Mouse (Mus musculus) limb, embryonic 15.5 days (tissue): ENCODE data around the gene Apol8. TPM values are rescaled to one million over a fixed set of nuclear protein-coding genes. Genes with fewer than 3 reads are reported as not detected.

Source experiments
- ATAC-seq: fragments of 200-750 bp; cut with Nextera tagmentation; 2 replicates; pipeline ENCODE4 v1.8.0; 2017; ENCODE audit warnings: low read depth, moderate TSS enrichment; ENCODE audit not compliant: insufficient number of reproducible peaks, low FRiP score, low TSS enrichment
- H3K27ac ChIP-seq: fragments of 300-500 bp; sonication (generic); 2 replicates; pipeline ENCODE4 v1.5.1; 2015; ENCODE audit warnings: moderate library complexity, mild to moderate bottlenecking, inconsistent platforms
- H3K27me3 ChIP-seq: fragments of 300-500 bp; sonication (generic); 2 replicates; pipeline ENCODE4 v1.6.1; 2015; ENCODE audit warnings: inconsistent platforms
- H3K36me3 ChIP-seq: fragments of 300-500 bp; sonication (generic); 2 replicates; pipeline ENCODE4 v1.6.1; 2015; ENCODE audit warnings: inconsistent platforms
- H3K4me1 ChIP-seq: fragments of 300-500 bp; sonication (generic); 2 replicates; pipeline ENCODE4 v1.6.1; 2015; ENCODE audit warnings: inconsistent platforms
- H3K4me2 ChIP-seq: fragments of 300-500 bp; sonication (generic); 2 replicates; pipeline ENCODE4 v1.6.1; 2015; ENCODE audit warnings: mild to moderate bottlenecking, inconsistent platforms
- H3K4me3 ChIP-seq: fragments of 300-500 bp; sonication (generic); 2 replicates; pipeline ENCODE4 v1.5.1; 2015; ENCODE audit warnings: mild to moderate bottlenecking, inconsistent platforms
- H3K9ac ChIP-seq: fragments of 300-500 bp; sonication (generic); 2 replicates; pipeline ENCODE4 v1.6.1; 2015; ENCODE audit warnings: inconsistent platforms
- H3K9me3 ChIP-seq: fragments of 300-500 bp; sonication (generic); 2 replicates; pipeline ENCODE4 v1.6.1; 2016; ENCODE audit warnings: inconsistent platforms
- whole genome bisulfite sequencing: fragments of 180-500 bp; shearing (Covaris S2); methylation state at CpG from one replicate; pipeline ENCODE4 v1.1.7; 2015; 5-methylcytosine and 5-hydroxymethylcytosine counted together
- polyA plus RNA-seq: library from polyadenylated mRNA; unstranded; fragments of >200 nt; fragmentation: Nextera tagmentation; extraction: Ambion mirVana; gene quantifications from 2 replicates; pipeline ENCODE4 v1.2.1, GENCODE M21; 2015

Gene Apol8
- polyA plus RNA-seq, 1 experiment from 2014 or later = 0.14 TPM

DNA sequence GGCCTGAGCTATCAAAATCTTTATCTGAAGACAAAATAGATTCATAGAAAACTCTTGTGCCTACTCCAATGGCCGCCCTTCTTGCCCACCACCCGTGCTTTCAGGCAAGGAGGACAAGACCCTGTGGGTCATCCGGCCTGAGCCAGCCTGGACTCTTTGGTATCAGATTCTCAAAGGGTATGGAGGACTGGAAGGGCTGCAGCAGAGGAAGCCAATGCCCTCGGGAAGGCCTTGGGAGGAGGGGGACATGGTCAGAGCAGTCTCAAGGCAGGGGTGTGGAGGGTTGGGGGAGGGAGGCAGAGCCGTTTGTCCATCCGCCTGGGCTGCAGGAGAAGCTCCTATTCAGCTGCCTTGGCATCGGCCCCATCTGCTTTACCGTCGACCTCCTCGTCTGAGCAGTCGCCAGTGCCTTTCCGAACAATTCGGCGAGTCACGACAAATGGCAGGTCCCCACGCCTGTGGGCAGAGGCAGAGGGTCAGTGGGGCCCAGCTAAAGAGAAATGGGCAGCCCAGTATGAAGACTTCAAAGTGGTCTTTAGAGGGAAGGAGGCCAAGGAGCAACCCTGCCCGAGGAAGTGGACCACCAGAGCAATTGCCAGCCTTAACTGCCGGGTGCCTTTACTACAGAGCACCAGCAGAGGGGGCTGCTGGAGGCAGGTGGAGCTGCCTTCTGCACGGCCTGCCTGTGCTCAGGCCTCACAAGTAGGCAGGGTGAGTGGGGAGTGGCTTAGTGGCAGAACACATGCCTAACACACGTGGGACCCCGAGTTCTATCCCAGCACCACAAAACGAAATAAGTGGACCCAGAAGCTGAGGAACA, 5.0 kb upstream of the Apol8 start:
- H3K27me3 ChIP-seq = no peaks in the 10 kb centered on the region
- H3K4me1 ChIP-seq = peaks cover 26% of the 10 kb centered on the region
- no peak overlapping the region for H3K4me3 ChIP-seq
- H3K4me2 ChIP-seq = no peak overlapping the region
- H3K27ac ChIP-seq = no peak overlapping the region
- ATAC-seq = no peak; the same call in 1 of the 2 replicates
- H3K9me3 ChIP-seq = no peaks in the 10 kb centered on the region
- peaks cover 76% of the 10 kb centered on the region for H3K36me3 ChIP-seq
- WGBS = 76% methylated on average over 22 of the region's 22 CpGs
- H3K9ac ChIP-seq = no peak overlapping the region

DNA sequence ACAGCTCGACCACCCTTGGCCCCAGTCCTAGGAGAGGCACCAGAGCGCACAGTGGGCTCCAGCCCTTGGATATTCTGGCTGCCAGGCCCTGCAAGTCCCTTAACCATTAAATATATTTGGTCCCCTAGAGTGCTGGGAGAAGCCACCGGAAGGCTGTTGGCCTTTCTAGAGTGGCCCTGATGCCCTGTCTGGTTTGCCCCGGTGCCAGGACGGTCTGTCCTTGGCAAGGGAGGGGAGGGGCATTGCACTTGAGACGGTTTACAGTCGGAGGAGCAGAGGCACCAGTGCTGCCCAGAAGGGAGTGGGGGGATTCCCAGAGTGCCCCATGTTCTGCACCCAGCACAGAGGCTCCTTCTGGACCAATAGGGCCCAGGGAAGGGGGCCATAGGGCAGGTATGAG, 4.3 kb upstream of the Apol8 start:
- no peak for ATAC-seq

DNA sequence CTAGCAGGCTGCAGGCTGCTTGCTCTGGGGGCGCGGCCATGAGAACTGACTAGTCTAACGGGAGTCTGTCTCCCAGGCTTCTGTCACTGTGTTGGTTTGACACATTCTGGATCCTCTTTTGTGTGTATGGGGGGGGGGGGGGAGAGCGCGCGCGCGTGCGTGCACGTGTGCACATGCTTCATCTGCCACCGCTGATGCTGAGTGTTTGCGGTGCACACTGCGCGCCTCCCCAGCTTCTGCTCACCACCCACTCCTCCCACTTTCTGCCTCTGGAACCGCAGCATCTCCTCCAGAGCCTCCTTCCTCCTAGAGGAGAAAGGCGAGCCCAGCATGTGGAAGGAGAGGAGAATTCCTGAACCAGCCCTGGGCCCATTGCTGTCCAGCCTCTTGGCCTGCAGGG, 3.2 kb upstream of the Apol8 start:
- 94% methylated on average over 16 of the region's 16 CpGs for WGBS
- Histone ChIP-seq H3K4me2 (no peak overlapping the region), H3K36me3 (peaks cover 59% of the 10 kb centered on the region), H3K27me3 (no peaks in the 10 kb centered on the region), H3K4me3 (no peak overlapping the region), H3K9me3 (no peaks in the 10 kb centered on the region), H3K4me1 (peaks cover 18% of the 10 kb centered on the region), H3K9ac (no peak overlapping the region), H3K27ac (no peak overlapping the region)
- no peak for ATAC-seq

More for the DNA sequence above, 4.3 kb upstream of the Apol8 start:
- 93% methylated on average over 7 of the region's 7 CpGs for WGBS
- H3K36me3 ChIP-seq = peaks cover 69% of the 10 kb centered on the region
- no peak overlapping the region for H3K4me3 ChIP-seq
- H3K9ac ChIP-seq = no peak overlapping the region
- H3K4me1 ChIP-seq = peaks cover 26% of the 10 kb centered on the region
- H3K9me3 ChIP-seq = no peaks in the 10 kb centered on the region
- no peak overlapping the region for H3K4me2 ChIP-seq
- H3K27ac ChIP-seq = no peak overlapping the region
- no peaks in the 10 kb centered on the region for H3K27me3 ChIP-seq

GRCm38 (mm10) chr15:77757586-77758226, 903 bp upstream of the Apol8 start:
- H3K4me2 ChIP-seq = no peak overlapping the region
- no peaks in the 10 kb centered on the region for H3K4me1 ChIP-seq
- no peak overlapping the region for H3K9ac ChIP-seq
- H3K27me3 ChIP-seq = no peaks in the 10 kb centered on the region
- H3K36me3 ChIP-seq = peaks cover 35% of the 10 kb centered on the region
- no peaks in the 10 kb centered on the region for H3K9me3 ChIP-seq
- no peak overlapping the region for H3K27ac ChIP-seq
- WGBS = 78% methylated on average over 4 of the region's 4 CpGs
- H3K4me3 ChIP-seq = no peak overlapping the region
- no peak for ATAC-seq

- ATAC-seq = no peak
- WGBS = 55% methylated on average over 2 of the region's 2 CpGs
Observed at GRCm38 (mm10) chr15:77756081-77756480, 722 bp downstream of the Apol8 start.

GRCm38 (mm10) chr15:77755132-77755531, 1.7 kb downstream of the Apol8 start:
- H3K27me3 ChIP-seq = no peaks in the 10 kb centered on the region
- H3K27ac ChIP-seq = no peak overlapping the region
- H3K9me3 ChIP-seq = no peaks in the 10 kb centered on the region
- H3K4me3 ChIP-seq = no peak overlapping the region
- peaks cover 10% of the 10 kb centered on the region for H3K36me3 ChIP-seq
- no peak overlapping the region for H3K4me2 ChIP-seq
- no peak overlapping the region for H3K9ac ChIP-seq
- WGBS = 21% methylated on average over 2 of the region's 2 CpGs
- no peaks in the 10 kb centered on the region for H3K4me1 ChIP-seq
- ATAC-seq = no peak

More at GRCm38 (mm10) chr15:77756081-77756480, 722 bp downstream of the Apol8 start:
- Histone ChIP-seq H3K4me1 (no peaks in the 10 kb centered on the region), H3K4me3 (no peak overlapping the region), H3K9me3 (no peaks in the 10 kb centered on the region), H3K36me3 (peaks cover 19% of the 10 kb centered on the region), H3K4me2 (no peak overlapping the region), H3K9ac (no peak overlapping the region), H3K27ac (no peak overlapping the region), H3K27me3 (no peaks in the 10 kb centered on the region)

DNA sequence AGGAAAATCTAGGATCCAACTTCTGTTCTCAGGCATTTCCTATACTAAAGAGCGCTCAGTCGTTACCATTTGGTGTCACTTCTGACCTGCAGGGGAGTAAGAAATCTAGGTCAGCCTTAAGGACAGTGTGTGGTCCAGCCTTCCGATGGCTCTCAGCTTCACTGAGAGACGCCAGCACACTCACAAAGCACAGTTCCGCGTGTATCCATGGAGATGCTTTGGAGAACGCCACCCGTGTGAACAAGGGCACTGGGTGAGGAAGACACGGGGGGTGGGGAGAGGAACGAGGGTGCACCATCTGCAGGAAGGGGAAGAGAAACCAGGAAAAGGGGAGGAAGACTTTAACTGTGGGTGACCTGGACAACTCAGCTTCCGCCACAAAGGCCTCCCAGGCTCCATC, 4.4 kb downstream of the Apol8 start:
- Histone ChIP-seq H3K9me3 (no peaks in the 10 kb centered on the region), H3K9ac (no peak overlapping the region), H3K27ac (no peak overlapping the region), H3K4me3 (no peak overlapping the region), H3K27me3 (no peaks in the 10 kb centered on the region), H3K36me3 (no peaks in the 10 kb centered on the region), H3K4me1 (no peaks in the 10 kb centered on the region), H3K4me2 (no peak overlapping the region)
- 60% methylated on average over 11 of the region's 11 CpGs for WGBS
- ATAC-seq = no peak

DNA sequence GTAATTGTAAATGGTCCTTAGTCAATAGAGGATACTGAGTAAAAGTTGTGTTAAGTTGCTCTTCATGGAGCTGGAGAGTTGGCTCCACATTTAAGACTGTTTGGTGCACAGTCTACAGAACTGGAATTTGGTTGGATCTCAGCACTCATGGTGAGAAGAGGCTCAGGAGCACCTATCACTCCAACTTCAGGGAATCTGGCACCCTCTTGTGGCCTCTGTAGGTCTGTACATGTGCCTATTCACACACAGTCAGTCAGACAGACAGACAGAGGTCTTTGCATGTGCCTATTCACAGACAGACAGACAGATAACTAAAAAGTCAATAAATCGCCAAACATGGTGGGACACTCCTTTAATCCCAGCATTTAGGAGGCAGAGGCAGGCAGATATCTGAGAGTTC, 6.3 kb downstream of the Apol8 start:
- Histone ChIP-seq H3K27ac (no peak overlapping the region), H3K4me1 (no peaks in the 10 kb centered on the region), H3K9me3 (no peaks in the 10 kb centered on the region), H3K4me3 (no peak overlapping the region), H3K9ac (no peak overlapping the region), H3K36me3 (no peaks in the 10 kb centered on the region), H3K27me3 (no peaks in the 10 kb centered on the region), H3K4me2 (no peak overlapping the region)
- no peak for ATAC-seq
- 17% methylated on average over 1 of the region's 1 CpGs for WGBS

GRCm38 (mm10) chr15:77749717-77750116, 7.1 kb downstream of the Apol8 start:
- Histone ChIP-seq H3K4me2 (no peak overlapping the region), H3K27me3 (no peaks in the 10 kb centered on the region), H3K27ac (no peak overlapping the region), H3K9ac (no peak overlapping the region), H3K4me3 (no peak overlapping the region), H3K36me3 (no peaks in the 10 kb centered on the region), H3K9me3 (no peaks in the 10 kb centered on the region), H3K4me1 (no peaks in the 10 kb centered on the region)
- ATAC-seq = no peak
- WGBS = 93% methylated on average over 10 of the region's 10 CpGs

- H3K27ac ChIP-seq = no peak overlapping the region
Observed at GRCm38 (mm10) chr15:77748414-77748813, 8.4 kb downstream of the Apol8 start.

GRCm38 (mm10) chr15:77746326-77746725, 10.5 kb downstream of the Apol8 start:
- ATAC-seq = no peak
- no peak overlapping the region for H3K27ac ChIP-seq
- no peaks in the 10 kb centered on the region for H3K4me1 ChIP-seq
- no peaks in the 10 kb centered on the region for H3K27me3 ChIP-seq
- H3K36me3 ChIP-seq = no peaks in the 10 kb centered on the region
- 100% methylated on average over 1 of the region's 1 CpGs for WGBS
- no peaks in the 10 kb centered on the region for H3K9me3 ChIP-seq
- H3K9ac ChIP-seq = no peak overlapping the region
- no peak overlapping the region for H3K4me3 ChIP-seq
- no peak overlapping the region for H3K4me2 ChIP-seq

More at GRCm38 (mm10) chr15:77748414-77748813, 8.4 kb downstream of the Apol8 start:
- Histone ChIP-seq H3K27me3 (no peaks in the 10 kb centered on the region), H3K9me3 (no peaks in the 10 kb centered on the region), H3K9ac (no peak overlapping the region), H3K4me2 (no peak overlapping the region), H3K4me3 (no peak overlapping the region), H3K36me3 (no peaks in the 10 kb centered on the region), H3K4me1 (no peaks in the 10 kb centered on the region)
- no peak for ATAC-seq
- WGBS = 83% methylated on average over 3 of the region's 3 CpGs

DNA sequence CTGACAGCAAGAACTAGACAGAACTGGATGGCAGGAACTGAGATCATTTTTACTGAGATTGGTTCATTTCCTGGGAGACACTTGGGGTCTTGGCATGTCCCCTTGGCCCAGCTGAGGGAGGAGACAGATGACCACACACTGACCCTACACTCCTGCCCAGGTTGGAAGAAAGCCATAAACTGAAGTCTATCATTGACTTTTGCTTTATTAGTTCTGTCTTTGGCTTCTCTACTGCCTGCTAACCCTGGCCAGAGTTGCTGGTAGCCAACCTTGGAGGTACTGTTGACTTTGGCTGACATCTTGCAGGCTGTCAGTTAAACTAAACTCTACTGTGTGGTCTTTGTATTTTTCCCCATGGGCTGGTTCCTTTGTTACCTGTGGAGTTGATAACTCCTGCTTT, 11.7 kb downstream of the Apol8 start:
- no peak for ATAC-seq
- no peak overlapping the region for H3K27ac ChIP-seq
- H3K27me3 ChIP-seq = no peaks in the 10 kb centered on the region

More for the DNA sequence above, 11.7 kb downstream of the Apol8 start:
- no peak overlapping the region for H3K9ac ChIP-seq
- H3K9me3 ChIP-seq = no peaks in the 10 kb centered on the region
- no peaks in the 10 kb centered on the region for H3K4me1 ChIP-seq
- no peaks in the 10 kb centered on the region for H3K36me3 ChIP-seq
- no peak overlapping the region for H3K4me2 ChIP-seq
- H3K4me3 ChIP-seq = no peak overlapping the region
